Mouse (Mus musculus) right cerebral cortex, adult 18-20 months (tissue): ENCODE results near the gene Phactr2.

Source experiments
- DNase-seq: peaks from one replicate; pipeline ENCODE4 v3.0.0; 2022; ENCODE audit warnings: mixed read lengths

Phactr2 gene

GRCm38 (mm10) chr10:13259251-13259650 lies 215.0 kb downstream of the Phactr2 start:
- DNase-seq, result no peak

GRCm38 (mm10) chr10:13256196-13256595 lies 218.0 kb downstream of the Phactr2 start:
- no peak for DNase-seq

GRCm38 (mm10) chr10:13250280-13250679 lies 223.9 kb downstream of the Phactr2 start:
- no peak for DNase-seq

GRCm38 (mm10) chr10:13249126-13249525 lies 225.1 kb downstream of the Phactr2 start:
- DNase-seq, result no peak

DNA sequence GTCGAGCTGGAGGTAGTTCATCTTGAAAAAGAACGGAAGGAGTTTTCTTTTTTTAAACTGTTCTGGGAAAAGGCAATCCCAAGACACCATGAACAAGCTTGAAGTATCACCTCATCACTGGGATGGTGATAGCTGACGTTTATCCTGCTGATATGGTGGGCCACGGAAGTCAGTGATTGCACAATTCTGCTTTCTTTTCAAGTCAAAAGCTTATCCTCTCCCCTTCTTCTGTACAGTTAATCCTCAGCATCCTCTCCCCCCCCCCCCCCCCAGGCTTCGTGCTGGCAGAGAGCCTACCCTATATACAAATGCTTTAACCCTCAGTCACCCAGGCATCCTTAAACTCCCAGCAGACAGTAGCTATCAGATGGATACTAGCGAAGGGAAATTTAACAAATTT lies 228.5 kb downstream of the Phactr2 start:
- no peak for DNase-seq

DNA sequence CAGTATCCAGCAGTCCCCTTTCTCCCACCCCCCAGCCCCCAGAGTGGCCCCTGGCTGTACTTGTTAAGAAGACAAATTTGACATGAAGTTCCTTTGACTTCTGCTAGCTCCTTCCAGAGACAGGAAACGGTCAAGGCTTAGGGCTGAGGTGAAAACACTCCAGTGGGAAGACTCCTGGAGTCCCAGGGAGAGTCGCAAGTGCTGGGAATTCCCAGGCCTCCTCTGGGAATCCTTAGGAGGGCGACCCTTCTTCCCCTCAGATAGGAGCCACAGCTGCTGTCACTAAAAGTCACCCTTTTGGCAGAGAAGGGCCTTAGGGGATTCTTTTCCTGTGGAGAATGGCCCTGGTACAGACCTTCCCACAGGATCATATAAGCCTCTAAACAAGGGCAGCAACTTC lies 230.0 kb downstream of the Phactr2 start:
- DNase-seq, result no peak

DNA sequence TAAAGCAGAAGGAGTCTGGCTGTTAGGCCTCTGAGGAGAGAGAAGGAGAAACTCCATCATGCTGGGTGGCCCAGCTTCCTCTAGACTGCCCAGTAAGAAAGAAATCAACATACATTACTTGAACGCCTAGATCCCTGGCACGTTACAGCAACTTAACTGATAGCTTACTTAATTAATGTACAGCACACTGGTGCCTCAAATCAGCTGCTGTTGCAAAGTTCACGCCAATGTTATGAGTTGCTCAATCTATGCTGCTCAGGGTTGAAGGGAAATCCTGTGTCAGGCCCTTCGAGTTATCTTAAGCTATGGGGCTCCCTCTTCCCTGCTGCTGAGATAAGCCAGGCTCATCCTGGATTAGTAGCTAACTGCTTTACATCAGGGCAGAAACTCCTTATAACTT lies 233.8 kb downstream of the Phactr2 start:
- DNase-seq, result no peak

DNA sequence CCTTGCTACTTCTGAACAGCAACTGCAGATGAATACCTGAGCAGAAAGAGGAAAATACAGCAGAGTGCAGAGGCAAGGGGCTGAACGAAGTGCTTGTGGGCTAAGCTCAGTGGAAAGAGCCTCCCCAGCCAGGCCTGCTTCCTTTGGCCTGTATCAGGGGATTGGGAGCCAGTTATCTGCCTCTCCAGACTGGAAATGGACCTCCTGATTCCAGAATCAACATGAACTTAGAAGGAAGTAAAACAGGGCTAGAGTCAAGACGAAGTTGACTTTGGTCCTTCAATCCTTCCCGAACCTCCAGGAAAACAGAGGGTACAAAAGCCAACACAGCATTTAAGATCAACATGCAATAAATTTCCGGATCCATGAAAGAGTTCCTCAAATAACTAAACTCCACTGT lies 236.0 kb downstream of the Phactr2 start:
- DNase-seq, result no peak

GRCm38 (mm10) chr10:13236866-13237265 lies 237.3 kb downstream of the Phactr2 start:
- DNase-seq, result no peak

- DNase-seq, result no peak
These were observed 239.7 kb downstream of the Phactr2 start for GRCm38 (mm10) chr10:13234503-13234902.

GRCm38 (mm10) chr10:13233941-13234340 lies 240.3 kb downstream of the Phactr2 start:
- no peak for DNase-seq

GRCm38 (mm10) chr10:13233143-13233622 lies 241.0 kb downstream of the Phactr2 start:
- DNase-seq, result no peak

- no peak for DNase-seq
These were observed 241.6 kb downstream of the Phactr2 start for GRCm38 (mm10) chr10:13232443-13233142.

- DNase-seq, result no peak
These were observed 243.5 kb downstream of the Phactr2 start for GRCm38 (mm10) chr10:13230716-13231115.

DNA sequence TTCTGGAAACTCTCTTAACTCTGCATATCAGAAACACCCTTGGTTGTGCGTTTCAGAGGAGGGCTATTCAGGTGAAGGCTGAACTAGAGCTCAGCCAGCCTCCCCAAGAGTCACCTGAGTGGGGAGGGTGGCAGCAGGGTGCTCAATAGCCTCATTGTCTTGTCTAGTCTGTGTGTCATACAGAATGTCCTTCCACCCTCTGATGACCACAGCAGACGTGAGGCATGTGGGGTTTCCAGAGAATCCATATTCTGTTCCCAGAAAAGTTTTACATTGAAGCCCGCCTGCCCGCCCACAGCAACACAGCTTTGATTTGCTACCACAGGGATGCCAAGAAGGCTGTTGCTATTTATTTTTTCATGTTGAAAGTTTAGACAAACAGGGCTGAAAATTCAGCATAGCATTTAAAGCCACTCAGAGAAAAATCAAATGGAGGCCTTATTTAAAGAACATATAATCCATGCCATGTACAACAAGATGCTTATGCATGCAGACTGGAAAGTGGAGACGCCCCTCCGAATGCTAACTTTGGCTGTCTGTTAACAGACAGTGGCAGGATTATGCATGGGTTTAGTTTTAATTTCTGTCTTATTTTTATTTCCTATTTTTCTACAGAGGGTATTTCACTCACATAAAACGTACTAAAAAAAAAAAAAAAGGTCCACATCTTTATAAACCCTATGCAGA lies 248.7 kb downstream of the Phactr2 start:
- DNase-seq, result no peak

DNA sequence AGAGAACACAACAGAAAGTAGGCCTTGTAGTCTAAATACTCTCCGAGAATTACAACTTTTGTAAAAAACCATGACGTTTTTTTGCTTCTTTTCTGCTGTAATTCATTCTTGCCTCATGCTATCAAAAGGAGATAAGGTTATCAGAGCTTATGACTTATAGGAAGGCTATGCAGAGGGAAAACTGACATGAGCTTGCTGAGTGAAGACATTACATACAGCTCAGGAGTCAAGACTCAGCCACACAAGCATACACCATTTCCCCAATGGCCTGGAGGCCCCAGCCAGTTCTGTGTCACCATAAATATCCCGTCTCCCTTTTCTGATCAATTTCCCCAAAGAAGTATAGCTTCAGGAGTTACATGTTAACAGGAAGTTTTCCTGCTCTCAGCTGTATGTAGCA lies 252.1 kb downstream of the Phactr2 start:
- no peak for DNase-seq

DNA sequence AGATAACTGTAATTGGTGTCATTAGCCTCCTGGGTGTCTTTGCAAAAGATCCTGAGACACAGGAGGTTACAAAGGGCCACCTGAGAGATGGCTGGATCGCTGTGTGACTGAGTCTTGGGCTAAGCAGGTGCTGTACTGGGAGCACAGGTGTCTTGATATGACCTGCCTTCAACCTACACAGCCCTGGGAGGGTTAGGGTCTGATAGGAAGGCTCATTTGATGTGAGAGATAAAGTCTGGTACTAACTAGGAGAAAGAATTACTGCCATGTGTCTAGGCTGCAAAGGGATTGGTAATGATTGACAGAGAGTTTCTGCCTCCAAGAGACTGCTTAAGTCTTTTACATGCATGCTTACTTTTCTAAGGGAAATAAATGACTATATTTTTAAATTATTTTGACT lies 254.2 kb downstream of the Phactr2 start:
- DNase-seq, result no peak

GRCm38 (mm10) chr10:13213956-13214355 lies 260.3 kb downstream of the Phactr2 start:
- no peak for DNase-seq

- DNase-seq, result no peak
These were observed 261.4 kb downstream of the Phactr2 start for GRCm38 (mm10) chr10:13212829-13213228.

DNA sequence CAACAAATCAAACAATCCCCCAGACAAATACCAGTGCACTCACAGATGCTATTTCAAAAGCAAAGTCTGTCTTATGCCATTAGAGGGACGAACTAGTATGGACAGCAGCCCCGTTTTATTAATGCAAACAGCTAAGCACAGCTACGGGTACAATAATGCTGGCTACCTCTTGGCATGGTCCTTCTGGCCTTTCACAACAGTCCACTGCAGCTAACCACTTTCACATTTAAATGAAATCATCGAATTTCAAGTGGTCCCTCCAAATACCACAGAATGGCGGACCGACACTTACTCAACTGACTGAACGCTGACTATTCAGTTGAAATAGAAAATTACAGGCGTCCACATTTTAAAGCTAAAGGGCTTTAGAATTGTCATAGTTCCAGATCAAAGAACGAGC lies 261.9 kb downstream of the Phactr2 start:
- no peak for DNase-seq

GRCm38 (mm10) chr10:13209930-13210637 lies 264.1 kb downstream of the Phactr2 start:
- no peak for DNase-seq

GRCm38 (mm10) chr10:13209506-13209905 lies 264.7 kb downstream of the Phactr2 start:
- no peak for DNase-seq

DNA sequence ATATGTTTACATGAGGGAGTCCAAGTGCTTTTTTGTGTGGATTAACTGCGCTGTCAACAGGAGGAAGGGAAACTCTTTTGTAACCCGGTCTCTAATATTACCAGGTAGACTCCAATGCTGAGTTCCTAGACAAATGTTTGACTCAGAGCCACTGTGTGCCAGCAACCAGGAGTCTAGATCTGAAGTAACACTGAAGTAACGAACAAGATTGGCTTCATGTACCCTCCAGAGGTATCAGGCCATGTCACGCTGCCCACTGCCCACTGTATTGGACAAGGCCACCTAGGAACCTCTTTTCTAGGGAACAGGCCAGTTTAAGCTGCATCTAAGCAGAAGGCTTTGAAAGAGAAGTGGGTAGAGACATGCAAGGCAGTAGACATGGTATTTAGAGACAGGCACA lies 265.2 kb downstream of the Phactr2 start:
- DNase-seq, result no peak

- no peak for DNase-seq
These were observed 272.4 kb downstream of the Phactr2 start for GRCm38 (mm10) chr10:13201741-13202293.
